Mouse (Mus musculus): ENCODE measurements at regions not wholly inside any gene's neighbourhood (a gene's known extent, or its start where the extent isn't known, plus 50 kb on each side); places are given as distances from the start of the nearest gene placed in this dataset.

- ATAC-seq (replicated peaks; ENCODE audit: low read depth, poor library complexity, severe bottlenecking), result no peak
Observed at GRCm38 (mm10) chr2:137497616-137498015, 381.2 kb upstream of the Jag1 start.

GRCm38 (mm10) chr2:137493600-137493999 lies 377.2 kb upstream of the Jag1 start:
- no peak for ATAC-seq (replicated peaks; ENCODE audit: low read depth, poor library complexity, severe bottlenecking)

- no peak for ATAC-seq (replicated peaks; ENCODE audit: low read depth, poor library complexity, severe bottlenecking)
Observed at GRCm38 (mm10) chr2:137489181-137489682, 372.8 kb upstream of the Jag1 start.

- no peak for ATAC-seq (replicated peaks; ENCODE audit: low read depth, poor library complexity, severe bottlenecking)
Observed at GRCm38 (mm10) chr2:137468769-137469168, 352.3 kb upstream of the Jag1 start.

GRCm38 (mm10) chr2:137457061-137457753 lies 340.8 kb upstream of the Jag1 start:
- ATAC-seq (replicated peaks; ENCODE audit: low read depth, poor library complexity, severe bottlenecking), result no peak

GRCm38 (mm10) chr2:137456436-137456835 lies 340.0 kb upstream of the Jag1 start:
- ATAC-seq (replicated peaks; ENCODE audit: low read depth, poor library complexity, severe bottlenecking), result no peak

- ATAC-seq (replicated peaks; ENCODE audit: low read depth, poor library complexity, severe bottlenecking), result no peak
Observed at GRCm38 (mm10) chr2:137446919-137447318, 330.5 kb upstream of the Jag1 start.

GRCm38 (mm10) chr2:137437741-137438140 lies 321.3 kb upstream of the Jag1 start:
- ATAC-seq (replicated peaks; ENCODE audit: low read depth, poor library complexity, severe bottlenecking), result no peak

- no peak for ATAC-seq (replicated peaks; ENCODE audit: low read depth, poor library complexity, severe bottlenecking)
Observed at GRCm38 (mm10) chr2:137436161-137436560, 319.7 kb upstream of the Jag1 start.

GRCm38 (mm10) chr2:137422656-137423055 lies 306.2 kb upstream of the Jag1 start:
- ATAC-seq (replicated peaks; ENCODE audit: low read depth, poor library complexity, severe bottlenecking), result no peak

GRCm38 (mm10) chr2:137419678-137420077 lies 303.2 kb upstream of the Jag1 start:
- ATAC-seq (replicated peaks; ENCODE audit: low read depth, poor library complexity, severe bottlenecking), result no peak

- ATAC-seq (replicated peaks; ENCODE audit: low read depth, poor library complexity, severe bottlenecking), result no peak
Observed at GRCm38 (mm10) chr2:137417691-137418090, 301.2 kb upstream of the Jag1 start.

- no peak for ATAC-seq (replicated peaks; ENCODE audit: low read depth, poor library complexity, severe bottlenecking)
Observed at GRCm38 (mm10) chr2:137413432-137413831, 297.0 kb upstream of the Jag1 start.

- ATAC-seq (replicated peaks; ENCODE audit: low read depth, poor library complexity, severe bottlenecking), result no peak
Observed at GRCm38 (mm10) chr2:137409611-137410010, 293.2 kb upstream of the Jag1 start.

- ATAC-seq (replicated peaks; ENCODE audit: low read depth, poor library complexity, severe bottlenecking), result no peak
Observed at GRCm38 (mm10) chr2:137408294-137408693, 291.9 kb upstream of the Jag1 start.

GRCm38 (mm10) chr2:137393486-137393885 lies 277.0 kb upstream of the Jag1 start:
- ATAC-seq (replicated peaks; ENCODE audit: low read depth, poor library complexity, severe bottlenecking), result no peak

- ATAC-seq (replicated peaks; ENCODE audit: low read depth, poor library complexity, severe bottlenecking), result no peak
Observed at GRCm38 (mm10) chr2:137379816-137380215, 263.4 kb upstream of the Jag1 start.

GRCm38 (mm10) chr2:137375346-137375745 lies 258.9 kb upstream of the Jag1 start:
- no peak for ATAC-seq (replicated peaks; ENCODE audit: low read depth, poor library complexity, severe bottlenecking)

- no peak for ATAC-seq (replicated peaks; ENCODE audit: low read depth, poor library complexity, severe bottlenecking)
Observed at GRCm38 (mm10) chr2:137371062-137371461, 254.6 kb upstream of the Jag1 start.

GRCm38 (mm10) chr2:137363006-137363405 lies 246.6 kb upstream of the Jag1 start:
- no peak for ATAC-seq (replicated peaks; ENCODE audit: low read depth, poor library complexity, severe bottlenecking)

- no peak for ATAC-seq (replicated peaks; ENCODE audit: low read depth, poor library complexity, severe bottlenecking)
Observed at GRCm38 (mm10) chr2:137357181-137357738, 240.8 kb upstream of the Jag1 start.

GRCm38 (mm10) chr2:137343736-137344135 lies 227.3 kb upstream of the Jag1 start:
- ATAC-seq (replicated peaks; ENCODE audit: low read depth, poor library complexity, severe bottlenecking), result no peak
